Mouse (Mus musculus) embryonic fibroblast, embryonic 13.5 days (primary cell): ENCODE results near the gene Pprc1.

Experiments
- CTCF ChIP-seq: IDR thresholded peaks from 2 replicates; pipeline ENCODE4 v1.5.1; 2011; ENCODE audit warnings: mild to moderate bottlenecking, control low read depth, low read length, moderate library complexity, borderline replicate concordance; ENCODE audit not compliant: insufficient read depth
- POLR2A ChIP-seq: IDR thresholded peaks from 2 replicates; pipeline ENCODE4 v1.6.1; 2011; ENCODE audit warnings: low read depth, mild to moderate bottlenecking, control low read depth, low read length, moderate library complexity

GRCm38 (mm10) chr19:46075616-46076607, 31.2 kb downstream of the Pprc1 start, which contains the start of gene Nolc1:
- TF ChIP-seq CTCF (no peak), POLR2A (peak; percentile 85)
